Mouse (Mus musculus): ENCODE results near the gene Dand5. TPM values are rescaled to one million over a fixed set of nuclear protein-coding genes. Genes with fewer than 3 reads are reported as not detected.

Gene Dand5
- polyA plus RNA-seq, 1 experiment from 2014 or later = 7.3 TPM

DNA sequence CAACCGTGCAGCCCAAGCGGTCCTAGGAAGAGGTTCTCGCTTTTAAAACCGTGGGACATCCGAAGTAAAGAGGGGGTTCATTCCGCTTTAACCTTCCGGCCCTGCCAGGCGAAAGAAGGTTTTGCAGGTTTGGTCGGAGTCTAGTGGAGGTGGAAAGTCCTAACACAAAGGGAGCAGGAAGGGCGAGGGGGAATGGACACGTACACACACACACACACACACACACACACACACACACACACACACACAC, 37.2 kb downstream of the Dand5 start:
- 14% methylated on average over 11 of the region's 11 CpGs for WGBS
- Histone ChIP-seq H3K9me3 (replicated peaks) (no peaks in the 10 kb centered on the region), H3K27ac (peak overlapping the region; percentile 97), H3K4me1 (peaks cover 91% of the 10 kb centered on the region), H3K27me3 (peaks cover 99% of the 10 kb centered on the region), H3K36me3 (ENCODE audit: poor library complexity, severe bottlenecking) (peaks cover 3% of the 10 kb centered on the region; the same call in 1 of the 2 replicates), H3K4me3 (peak overlapping the region; percentile 30), H3K9ac (peak overlapping the region; percentile 66), H3K4me2 (peak overlapping the region; percentile 58)
- ATAC-seq = no peak

DNA sequence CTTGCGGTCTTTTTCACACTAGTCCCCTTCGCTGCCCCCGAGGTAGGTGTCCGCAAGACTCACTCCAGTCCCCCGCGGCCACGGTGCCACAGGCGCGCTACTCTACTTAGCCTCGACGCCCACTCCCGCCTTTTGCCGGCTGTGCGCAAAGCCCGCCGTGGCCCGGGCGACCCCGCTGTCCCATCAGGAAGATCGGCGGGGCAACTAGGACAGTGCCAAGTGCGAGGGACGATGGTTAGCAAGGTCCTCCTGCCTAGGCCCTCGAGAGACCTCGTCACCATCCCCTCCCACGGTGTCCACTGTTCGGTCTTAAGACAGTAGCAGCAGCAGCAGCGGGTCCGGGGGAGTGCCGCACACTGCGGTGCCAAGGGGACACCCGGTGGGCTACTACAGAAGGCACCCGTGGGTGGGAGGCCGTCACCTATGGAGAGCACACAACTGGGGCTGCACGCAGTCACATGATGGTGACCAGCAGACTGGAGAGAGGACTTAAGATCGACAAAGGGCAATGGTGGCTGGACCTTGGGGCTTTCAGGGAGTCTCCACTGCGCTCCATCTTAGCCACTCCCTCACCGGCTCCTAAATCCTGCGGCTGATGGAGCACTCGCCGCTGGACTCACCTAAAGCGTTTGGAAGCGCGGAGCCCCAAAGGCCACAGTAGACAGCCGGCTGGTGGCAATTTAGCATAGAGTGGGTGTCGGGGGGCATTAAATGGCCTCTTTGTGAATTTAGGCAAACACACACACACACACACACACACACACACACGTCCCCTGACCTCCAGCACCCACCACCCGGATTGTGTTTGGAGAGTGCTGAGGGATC, 37.7 kb downstream of the Dand5 start:
- Histone ChIP-seq H3K4me1 (peaks cover 91% of the 10 kb centered on the region), H3K27me3 (peaks cover 98% of the 10 kb centered on the region), H3K27ac (peak overlapping the region; percentile 97), H3K9ac (peak overlapping the region; percentile 66), H3K4me3 (peak overlapping the region; percentile 30), H3K4me2 (peak overlapping the region; percentile 58), H3K9me3 (replicated peaks) (no peaks in the 10 kb centered on the region), H3K36me3 (ENCODE audit: poor library complexity, severe bottlenecking) (peaks cover 3% of the 10 kb centered on the region; the same call in 1 of the 2 replicates)
- WGBS = 3% methylated on average over 48 of the region's 48 CpGs
- ATAC-seq = no peak

DNA sequence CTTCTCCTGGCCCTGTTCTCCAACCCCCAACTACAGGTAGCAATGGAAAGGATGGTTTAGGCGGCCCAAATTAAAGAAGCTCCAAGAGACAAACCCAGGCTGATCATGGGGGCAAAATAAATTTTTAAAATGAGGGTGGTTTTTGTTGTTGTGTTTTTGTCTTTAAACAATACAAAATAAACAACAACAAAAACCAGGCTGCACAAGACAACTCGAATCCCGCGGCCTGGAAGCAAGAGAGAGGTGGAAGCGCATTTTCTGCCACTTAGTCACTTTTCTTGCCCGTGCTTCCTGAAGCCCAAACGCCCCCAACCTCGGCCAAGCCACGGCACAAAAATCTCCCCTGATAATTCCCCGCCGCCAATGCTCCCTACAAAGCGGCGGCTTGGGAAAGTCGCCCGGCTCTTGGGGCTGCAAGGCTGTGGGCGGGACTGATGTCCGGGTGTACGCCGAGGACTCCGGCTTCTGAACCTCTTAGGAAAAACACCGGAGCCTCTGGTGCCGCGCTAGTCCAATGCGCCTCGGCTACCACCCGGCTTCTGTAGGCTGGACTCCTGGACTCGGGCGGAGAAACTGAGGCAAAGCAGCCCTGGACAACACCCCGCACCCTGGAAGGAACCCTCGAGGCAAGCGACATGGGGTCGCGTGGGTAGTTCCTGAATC, 38.6 kb downstream of the Dand5 start:
- ATAC-seq = no peak
- Histone ChIP-seq H3K36me3 (ENCODE audit: poor library complexity, severe bottlenecking) (peaks cover 3% of the 10 kb centered on the region; the same call in 1 of the 2 replicates), H3K9ac (peak overlapping the region; percentile 66), H3K4me1 (peaks cover 91% of the 10 kb centered on the region), H3K27ac (peak overlapping the region; percentile 97), H3K4me2 (peak overlapping the region; percentile 58), H3K9me3 (replicated peaks) (no peaks in the 10 kb centered on the region), H3K4me3 (peak overlapping the region; percentile 30), H3K27me3 (peaks cover 97% of the 10 kb centered on the region)
- 3% methylated on average over 33 of the region's 33 CpGs for WGBS

DNA sequence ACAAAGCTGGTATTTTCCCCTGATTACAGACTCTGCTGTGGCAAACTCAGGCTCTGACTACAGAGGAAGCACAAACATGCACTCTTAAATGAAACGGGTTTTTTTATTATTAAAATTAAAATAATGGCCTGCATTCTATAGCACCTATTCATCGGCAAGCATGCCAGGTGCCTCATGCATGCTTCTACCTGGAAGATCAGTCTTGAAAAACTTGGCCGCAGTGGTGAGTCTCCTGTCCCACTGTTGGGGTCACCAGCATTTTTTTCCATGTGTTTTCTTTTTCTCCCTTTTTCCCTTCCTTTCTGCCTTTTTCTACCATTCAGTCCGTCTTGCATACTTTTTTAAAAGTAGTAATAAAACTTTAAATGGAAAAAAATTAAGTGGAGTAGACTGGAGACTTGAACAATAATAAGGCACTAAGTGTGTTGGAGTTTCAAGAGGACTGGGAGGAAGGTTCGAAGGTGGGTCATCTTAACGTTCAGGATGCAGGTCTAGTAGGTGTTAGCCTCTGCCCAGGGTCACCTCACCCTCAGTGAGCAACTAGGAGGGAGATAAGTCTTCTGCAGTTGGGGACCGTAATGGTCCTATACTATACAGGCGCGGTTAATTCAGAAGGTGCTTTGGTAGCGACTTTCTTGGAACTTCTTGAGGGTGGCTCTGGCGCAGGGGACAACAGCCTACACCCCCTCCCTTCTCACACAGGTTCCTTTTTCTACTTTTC, 39.3 kb downstream of the Dand5 start:
- H3K27ac ChIP-seq = peak overlapping the region; percentile 97
- H3K4me3 ChIP-seq = no peak overlapping the region
- H3K36me3 ChIP-seq (ENCODE audit: poor library complexity, severe bottlenecking) = peaks cover 3% of the 10 kb centered on the region; the same call in 1 of the 2 replicates
- peak overlapping the region; percentile 58 for H3K4me2 ChIP-seq
- H3K27me3 ChIP-seq = peaks cover 97% of the 10 kb centered on the region
- ATAC-seq = no peak
- peaks cover 91% of the 10 kb centered on the region for H3K4me1 ChIP-seq
- H3K9me3 ChIP-seq (replicated peaks) = no peaks in the 10 kb centered on the region
- H3K9ac ChIP-seq = peak overlapping the region; percentile 66
- 19% methylated on average over 11 of the region's 11 CpGs for WGBS

DNA sequence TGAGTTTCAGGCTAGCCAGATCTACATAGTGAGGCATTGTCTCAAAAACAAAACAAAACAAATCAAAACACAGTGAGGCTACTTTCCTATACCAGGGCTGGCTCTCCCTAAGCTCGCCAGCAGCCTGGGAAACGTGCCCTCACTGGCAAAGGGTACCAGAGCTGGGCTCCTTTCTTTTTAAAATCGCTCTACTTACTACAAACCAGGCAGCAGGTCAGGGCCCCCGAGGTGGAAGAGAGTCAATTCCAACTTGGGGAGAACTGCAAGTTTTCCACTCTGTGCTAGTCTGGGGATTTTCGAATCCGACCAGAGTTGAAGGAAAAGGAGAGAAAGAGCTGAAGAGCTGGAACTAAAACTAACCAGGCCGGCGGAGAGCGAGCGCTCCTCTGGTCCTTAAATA, 39.9 kb downstream of the Dand5 start:
- ATAC-seq = no peak
- Histone ChIP-seq H3K4me2 (peak overlapping the region; percentile 56), H3K4me3 (no peak overlapping the region), H3K27ac (peak overlapping the region; percentile 97), H3K27me3 (peaks cover 97% of the 10 kb centered on the region), H3K9me3 (replicated peaks) (no peaks in the 10 kb centered on the region), H3K36me3 (ENCODE audit: poor library complexity, severe bottlenecking) (peaks cover 3% of the 10 kb centered on the region; the same call in 1 of the 2 replicates), H3K9ac (peak overlapping the region; percentile 66; the same call in 1 of the 2 replicates), H3K4me1 (peaks cover 91% of the 10 kb centered on the region)
- 20% methylated on average over 10 of the region's 10 CpGs for WGBS

DNA sequence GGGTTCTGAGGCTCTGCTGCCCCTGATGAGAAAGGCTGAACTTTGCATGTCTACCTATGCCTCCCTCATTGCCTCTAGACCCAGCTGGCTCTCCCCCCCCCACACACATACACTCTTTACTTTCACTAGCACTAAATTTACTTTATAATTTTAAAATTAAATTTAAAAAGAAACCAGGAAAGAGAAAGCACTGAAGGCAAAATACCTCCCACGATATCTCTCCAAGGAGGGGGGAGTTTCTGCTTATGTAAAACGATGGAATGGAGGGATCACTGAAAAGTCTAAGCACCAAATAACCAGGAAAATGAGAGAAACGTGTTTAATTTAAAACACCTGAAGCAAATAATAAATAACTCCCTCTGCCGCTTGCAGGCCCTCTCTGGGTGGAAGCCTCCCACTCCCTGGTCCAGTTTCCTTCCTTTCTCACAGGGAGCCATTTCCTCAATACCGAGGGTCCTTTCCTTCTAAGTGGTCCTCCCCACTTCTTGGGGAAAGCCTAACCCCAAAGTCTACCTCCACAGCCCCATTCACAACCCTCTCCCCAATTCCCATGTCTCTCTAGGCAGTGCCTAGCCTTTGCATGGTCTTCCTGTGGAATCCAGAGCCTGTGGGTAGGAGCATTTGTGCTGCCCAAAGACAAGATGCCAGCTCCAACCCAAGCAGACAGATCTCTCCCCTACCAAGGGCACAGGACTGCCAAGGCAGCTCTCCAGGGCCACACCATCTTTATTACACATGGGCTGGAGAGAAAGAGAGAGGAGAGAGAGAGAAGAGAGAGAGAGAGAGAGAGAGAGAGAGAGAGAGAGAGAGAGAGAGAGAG, 40.7 kb downstream of the Dand5 start:
- Histone ChIP-seq H3K27ac (peak overlapping the region; percentile 97), H3K4me2 (peak overlapping the region; percentile 56), H3K9ac (peak overlapping the region; percentile 66), H3K4me1 (peaks cover 91% of the 10 kb centered on the region), H3K36me3 (ENCODE audit: poor library complexity, severe bottlenecking) (no peaks in the 10 kb centered on the region), H3K27me3 (peaks cover 97% of the 10 kb centered on the region), H3K4me3 (no peak overlapping the region), H3K9me3 (replicated peaks) (no peaks in the 10 kb centered on the region)
- no peak for ATAC-seq
- 13% methylated on average over 5 of the region's 5 CpGs for WGBS

DNA sequence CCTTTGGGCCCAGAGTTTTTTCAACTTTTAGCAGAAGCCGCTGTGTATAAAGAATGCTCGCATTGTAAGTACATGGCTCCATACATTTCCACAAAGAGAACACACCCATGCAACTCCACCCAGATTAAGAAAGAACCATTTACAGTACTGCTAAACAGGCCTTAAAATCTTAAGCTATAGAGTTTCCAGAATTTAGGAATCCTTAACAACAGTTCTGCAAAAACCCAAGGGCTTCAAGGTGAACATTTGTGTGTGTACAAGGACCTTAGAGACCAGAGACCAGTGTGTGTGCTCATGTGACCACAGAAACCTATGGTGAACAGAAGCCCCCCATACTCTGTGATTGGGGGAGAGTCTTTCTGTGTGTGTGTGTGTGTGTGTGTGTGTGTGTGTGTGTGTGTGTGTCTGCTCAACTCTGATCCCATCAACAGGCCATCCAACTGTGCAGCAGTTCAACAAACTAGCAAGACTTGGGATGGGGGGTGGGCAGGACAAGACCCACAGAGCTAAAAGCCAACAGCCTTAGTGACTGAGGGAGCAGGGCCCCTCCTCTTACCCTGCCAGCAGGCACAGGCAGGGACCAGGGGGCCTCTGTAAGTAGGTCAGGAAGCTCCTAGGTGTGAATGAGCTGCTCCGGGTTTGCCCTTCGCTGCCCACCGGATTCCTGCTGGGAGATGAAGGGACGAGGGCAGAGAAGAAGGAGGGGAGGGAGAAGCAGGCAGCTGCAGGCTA, 41.5 kb downstream of the Dand5 start:
- ATAC-seq = no peak
- peak overlapping the region; percentile 97 for H3K27ac ChIP-seq
- peak overlapping the region; percentile 66 for H3K9ac ChIP-seq
- H3K9me3 ChIP-seq (replicated peaks) = no peaks in the 10 kb centered on the region
- peaks cover 97% of the 10 kb centered on the region for H3K27me3 ChIP-seq
- peak overlapping the region; percentile 56 for H3K4me2 ChIP-seq
- no peak overlapping the region for H3K4me3 ChIP-seq
- H3K4me1 ChIP-seq = peaks cover 90% of the 10 kb centered on the region
- 13% methylated on average over 6 of the region's 6 CpGs for WGBS
- H3K36me3 ChIP-seq (ENCODE audit: poor library complexity, severe bottlenecking) = no peaks in the 10 kb centered on the region

DNA sequence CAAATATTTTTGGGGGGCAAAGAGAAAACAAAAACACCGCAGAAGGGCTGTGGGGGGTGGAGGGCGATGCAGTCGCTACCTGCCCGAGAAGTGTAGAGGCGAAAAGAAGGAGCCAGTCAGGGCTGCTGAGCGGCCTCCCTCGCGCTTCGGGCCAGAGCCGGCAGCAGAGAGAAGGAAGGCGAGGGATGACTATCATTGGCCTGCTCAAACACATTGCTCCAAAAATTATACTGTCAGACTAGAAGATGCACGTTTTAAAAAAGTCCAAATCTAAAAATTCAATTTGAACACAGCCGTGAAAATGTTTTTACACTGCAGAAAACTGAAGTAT, 42.4 kb downstream of the Dand5 start:
- peak overlapping the region; percentile 23; the same call in 1 of the 2 replicates for H3K4me3 ChIP-seq
- peak overlapping the region; percentile 66 for H3K9ac ChIP-seq
- WGBS = 2% methylated on average over 13 of the region's 13 CpGs
- H3K4me1 ChIP-seq = peaks cover 92% of the 10 kb centered on the region
- H3K9me3 ChIP-seq (replicated peaks) = no peaks in the 10 kb centered on the region
- H3K27ac ChIP-seq = peak overlapping the region; percentile 97
- ATAC-seq = peak; percentile 34; the same call in 1 of the 2 replicates
- H3K27me3 ChIP-seq = peaks cover 97% of the 10 kb centered on the region
- H3K4me2 ChIP-seq = peak overlapping the region; percentile 56
- no peaks in the 10 kb centered on the region for H3K36me3 ChIP-seq (ENCODE audit: poor library complexity, severe bottlenecking)

DNA sequence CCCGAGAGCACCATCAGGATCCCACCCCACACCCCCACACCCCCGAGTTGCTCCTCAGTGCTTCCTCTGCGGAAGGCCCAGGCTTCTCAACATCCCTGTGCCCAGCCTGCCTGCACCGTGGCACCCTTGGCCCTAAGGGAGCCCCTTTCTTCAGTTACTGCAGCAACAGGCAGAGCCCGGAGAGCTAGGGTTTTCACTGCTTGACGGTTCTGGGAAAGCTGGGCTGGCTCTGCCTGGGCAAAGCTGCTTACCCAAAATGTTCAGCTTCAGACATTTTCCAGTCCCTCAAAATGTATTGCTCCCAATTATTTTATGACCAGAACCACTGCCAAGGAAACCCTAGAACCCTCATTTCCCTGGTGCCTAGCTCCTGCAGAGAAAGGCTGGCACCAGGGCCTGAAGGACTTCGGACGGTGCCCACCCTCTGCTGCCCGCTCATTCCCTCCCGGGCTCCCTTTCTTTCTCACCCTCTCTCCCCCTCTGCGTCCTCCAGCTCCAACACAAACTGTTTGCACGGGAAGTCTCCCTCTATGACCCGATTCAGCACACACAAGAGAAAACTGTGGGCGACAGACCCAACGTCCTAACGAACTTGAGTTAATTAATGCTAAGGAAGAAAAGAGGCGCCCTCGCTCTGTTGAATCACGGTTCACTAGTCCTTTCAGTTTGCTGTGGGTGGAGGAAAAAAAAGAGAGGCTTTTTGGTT, 43.0 kb downstream of the Dand5 start:
- ATAC-seq = peak; percentile 63
- H3K4me1 ChIP-seq = peaks cover 91% of the 10 kb centered on the region
- H3K4me3 ChIP-seq = peak overlapping the region; percentile 23
- H3K27me3 ChIP-seq = peaks cover 95% of the 10 kb centered on the region
- peak overlapping the region; percentile 56 for H3K4me2 ChIP-seq
- WGBS = 1% methylated on average over 19 of the region's 19 CpGs
- peak overlapping the region; percentile 66 for H3K9ac ChIP-seq
- H3K27ac ChIP-seq = peak overlapping the region; percentile 97
- no peaks in the 10 kb centered on the region for H3K36me3 ChIP-seq (ENCODE audit: poor library complexity, severe bottlenecking)
- no peaks in the 10 kb centered on the region for H3K9me3 ChIP-seq (replicated peaks)

DNA sequence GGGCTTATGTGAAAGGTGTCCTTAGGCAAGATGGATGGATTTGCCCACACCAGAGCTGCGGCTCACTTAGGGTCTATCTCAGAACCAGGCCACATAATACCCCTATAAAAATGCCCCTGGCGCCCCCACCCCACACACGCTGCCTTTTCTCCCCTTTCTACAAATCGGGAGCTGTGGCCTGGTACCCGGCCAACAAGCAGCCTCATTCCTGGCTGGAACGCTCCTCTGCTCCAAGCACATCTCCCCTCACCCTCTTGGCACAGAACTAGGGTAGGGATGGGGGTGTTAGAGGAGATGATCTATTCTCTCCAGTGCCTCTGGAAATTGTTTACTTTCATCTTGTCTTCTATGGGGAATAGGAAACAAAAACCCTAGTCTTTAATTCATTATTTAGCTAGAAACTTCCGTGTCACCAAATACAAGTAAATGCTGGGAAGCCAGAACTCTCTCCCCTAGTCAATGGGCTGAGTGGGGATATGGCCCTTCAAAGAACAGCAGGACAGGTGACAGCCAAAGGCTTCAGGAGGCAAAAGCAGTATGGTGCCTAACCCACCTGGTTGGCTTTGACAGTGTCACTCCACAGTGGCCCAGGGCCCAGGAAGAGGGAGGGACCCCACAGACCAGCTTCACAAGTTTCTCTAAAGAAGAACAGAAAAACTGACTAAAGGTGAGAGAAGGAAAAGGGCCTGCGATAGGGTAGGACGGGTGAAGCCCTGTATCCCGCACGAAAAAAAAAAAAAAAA, 43.8 kb downstream of the Dand5 start:
- Histone ChIP-seq H3K9ac (peak overlapping the region; percentile 66), H3K27me3 (peaks cover 91% of the 10 kb centered on the region), H3K27ac (peak overlapping the region; percentile 97), H3K4me3 (peak overlapping the region; percentile 23), H3K4me1 (peaks cover 89% of the 10 kb centered on the region), H3K36me3 (ENCODE audit: poor library complexity, severe bottlenecking) (no peaks in the 10 kb centered on the region), H3K9me3 (replicated peaks) (no peaks in the 10 kb centered on the region), H3K4me2 (peak overlapping the region; percentile 56)
- WGBS = 10% methylated on average over 11 of the region's 11 CpGs
- no peak for ATAC-seq

Data from forebrain, embryonic 13.5 days (tissue).